Mouse (Mus musculus): ENCODE data around the gene Thsd7a.

Gene Thsd7a

GRCm38 (mm10) chr6:12506877-12507276, 242.3 kb downstream of the Thsd7a start:
- in situ Hi-C loops (cut with MboI, MseI): no loop called here

GRCm38 (mm10) chr6:12503867-12504266, 245.3 kb downstream of the Thsd7a start:
- in situ Hi-C loops (cut with MboI, MseI): no loop called here

GRCm38 (mm10) chr6:12500888-12501287, 248.3 kb downstream of the Thsd7a start:
- in situ Hi-C loops (cut with MboI, MseI): no loop called here

GRCm38 (mm10) chr6:12499866-12500265, 249.3 kb downstream of the Thsd7a start:
- in situ Hi-C loops (cut with MboI, MseI): no loop called here

- in situ Hi-C loops (cut with MboI, MseI): no loop called here
Observed at GRCm38 (mm10) chr6:12493571-12493970, 255.6 kb downstream of the Thsd7a start.

- in situ Hi-C loops (cut with MboI, MseI): no loop called here
Observed at GRCm38 (mm10) chr6:12488882-12489281, 260.3 kb downstream of the Thsd7a start.

- in situ Hi-C loops (cut with MboI, MseI): no loop called here
Observed at GRCm38 (mm10) chr6:12481527-12482163, 267.6 kb downstream of the Thsd7a start.

GRCm38 (mm10) chr6:12478359-12478758, 270.9 kb downstream of the Thsd7a start:
- in situ Hi-C loops (cut with MboI, MseI): no loop called here

- in situ Hi-C loops (cut with MboI, MseI): no loop called here
Observed at GRCm38 (mm10) chr6:12470935-12471334, 278.3 kb downstream of the Thsd7a start.

GRCm38 (mm10) chr6:12467339-12468124, 281.7 kb downstream of the Thsd7a start:
- in situ Hi-C loops (cut with MboI, MseI): no loop called here

- in situ Hi-C loops (cut with MboI, MseI): no loop called here
Observed at GRCm38 (mm10) chr6:12458841-12459240, 290.4 kb downstream of the Thsd7a start.

- in situ Hi-C loops (cut with MboI, MseI): no loop called here
Observed at GRCm38 (mm10) chr6:12457451-12457850, 291.8 kb downstream of the Thsd7a start.

GRCm38 (mm10) chr6:12454876-12455485, 294.2 kb downstream of the Thsd7a start:
- in situ Hi-C loops (cut with MboI, MseI): no loop called here

- in situ Hi-C loops (cut with MboI, MseI): no loop called here
Observed at GRCm38 (mm10) chr6:12454132-12454531, 295.1 kb downstream of the Thsd7a start.

GRCm38 (mm10) chr6:12448851-12449250, 300.4 kb downstream of the Thsd7a start:
- in situ Hi-C loops (cut with MboI, MseI): no loop called here

GRCm38 (mm10) chr6:12445486-12445885, 303.7 kb downstream of the Thsd7a start:
- in situ Hi-C loops (cut with MboI, MseI): no loop called here

GRCm38 (mm10) chr6:12439561-12439960, 309.6 kb downstream of the Thsd7a start:
- in situ Hi-C loops (cut with MboI, MseI): loop anchor here (5.0 kb wide), 1 partner anchor 103 kb away; no protein-coding TSS in a partner anchor

- in situ Hi-C loops (cut with MboI, MseI): no loop called here
Observed at GRCm38 (mm10) chr6:12419070-12419469, 330.1 kb downstream of the Thsd7a start.

GRCm38 (mm10) chr6:12416976-12417375, 332.2 kb downstream of the Thsd7a start:
- in situ Hi-C loops (cut with MboI, MseI): no loop called here

GRCm38 (mm10) chr6:12404441-12404840, 344.8 kb downstream of the Thsd7a start:
- in situ Hi-C loops (cut with MboI, MseI): no loop called here

GRCm38 (mm10) chr6:12402996-12403395, 346.2 kb downstream of the Thsd7a start:
- in situ Hi-C loops (cut with MboI, MseI): no loop called here

GRCm38 (mm10) chr6:12397776-12398522, 351.3 kb downstream of the Thsd7a start:
- in situ Hi-C loops (cut with MboI, MseI): no loop called here
